Mouse (Mus musculus) adrenal gland, adult (tissue): ENCODE measurements around the gene Yae1d1.
"Not testable (repeated sequence)": the region's sequence is repeated elsewhere in the genome, so short reads cannot be mapped to it uniquely, and the experiment has no call there.

Experiments
- DNase-seq, 2 experiments: peaks; one replicate each; pipeline ENCODE4 v3.0.0; 2022 to 2023; ENCODE audit warnings: low spot score in 1 of 2; ENCODE audit not compliant: inconsistent age in 2 of 2

Yae1d1 gene

GRCm38 (mm10) chr13:17992697-17993514 lies at the start of gene Yae1d1:
TSS of gene Yae1d1 (minus strand) at chr13:17993349.
- DNase-seq: peak; percentile 91 to 98

GRCm38 (mm10) chr13:18038814-18039213 lies 45.7 kb upstream of the Yae1d1 start:
- no peak for DNase-seq

- DNase-seq: no peak
These were observed 23.5 kb upstream of the Yae1d1 start for GRCm38 (mm10) chr13:18016604-18017003.

- DNase-seq: no peak
These were observed 20.1 kb upstream of the Yae1d1 start for GRCm38 (mm10) chr13:18013205-18013604.

- no peak for DNase-seq
These were observed 17.9 kb upstream of the Yae1d1 start for GRCm38 (mm10) chr13:18011055-18011454.

- no peak for DNase-seq
These were observed 332 bp upstream of the Yae1d1 start for GRCm38 (mm10) chr13:17993515-17993847.

GRCm38 (mm10) chr13:17992009-17992408 lies 1.1 kb downstream of the Yae1d1 start:
- no peak for DNase-seq

GRCm38 (mm10) chr13:17983194-17983593 lies 10.0 kb downstream of the Yae1d1 start:
- peak; percentile 65 to 86 for DNase-seq

GRCm38 (mm10) chr13:17982634-17983033 lies 10.5 kb downstream of the Yae1d1 start:
- no peak for DNase-seq

- DNase-seq: no peak
These were observed 16.1 kb downstream of the Yae1d1 start for GRCm38 (mm10) chr13:17976854-17977739.

- peak; percentile 79 to 90 for DNase-seq
These were observed 17.3 kb downstream of the Yae1d1 start for GRCm38 (mm10) chr13:17975891-17976290.

- no peak for DNase-seq
These were observed 17.7 kb downstream of the Yae1d1 start for GRCm38 (mm10) chr13:17975457-17975856.

GRCm38 (mm10) chr13:17974734-17975133 lies 18.4 kb downstream of the Yae1d1 start:
- no peak for DNase-seq

GRCm38 (mm10) chr13:17960613-17961012 lies 32.5 kb downstream of the Yae1d1 start:
- DNase-seq: no peak

- no peak for DNase-seq
These were observed 38.9 kb downstream of the Yae1d1 start for GRCm38 (mm10) chr13:17954282-17954681.

GRCm38 (mm10) chr13:17950581-17950980 lies 42.6 kb downstream of the Yae1d1 start:
- DNase-seq: not testable (repeated sequence)

GRCm38 (mm10) chr13:17949555-17949954 lies 43.6 kb downstream of the Yae1d1 start:
- DNase-seq: peak in 1 of 2 experiments; percentile 18

- DNase-seq: peak; percentile 96 to 98
These were observed 48.9 kb downstream of the Yae1d1 start, which contains the start of gene Rala for GRCm38 (mm10) chr13:17944078-17944917. TSS of gene Rala (minus strand) at chr13:17944239.

GRCm38 (mm10) chr13:17943306-17944077 lies 49.7 kb downstream of the Yae1d1 start:
- DNase-seq: peak; percentile 42 to 78

- DNase-seq: peak; percentile 32 to 70
These were observed 50.8 kb downstream of the Yae1d1 start for GRCm38 (mm10) chr13:17942338-17942737.
